Mouse (Mus musculus): ENCODE results near the gene Mogat2. TPM values are rescaled to one million over a fixed set of nuclear protein-coding genes. Genes with fewer than 3 reads are reported as not detected.

Mogat2 gene
- total RNA-seq, 1 experiment: 22.9 TPM

- Histone ChIP-seq H3K4me1 (ENCODE audit: control insufficient read depth in 2 of 2, insufficient read depth in 2 of 2, low read length in 2 of 2, poor library complexity in 1 of 2) (no peaks in the 10 kb centered on the region), H3K4me3 (ENCODE audit: insufficient read depth in 1 of 2, low read depth in 1 of 2, low read length in 2 of 2, poor library complexity in 1 of 2, severe bottlenecking in 1 of 2) (no peak overlapping the region), H3K27ac (ENCODE audit: insufficient read depth, low read depth, low read length, poor library complexity, severe bottlenecking) (no peak overlapping the region), H3K36me3 (ENCODE audit: control insufficient read depth, insufficient read depth, low read length, poor library complexity, severe bottlenecking) (no peaks in the 10 kb centered on the region), H3K9ac (ENCODE audit: insufficient read depth, low read depth, low read length, poor library complexity, severe bottlenecking) (no peak overlapping the region), H3K9me3 (ENCODE audit: control insufficient read depth, insufficient read depth, low read depth, low read length) (no peaks in the 10 kb centered on the region)
- no peak for DNase-seq (ENCODE audit: low read depth, low spot score)
- TF ChIP-seq MAFK (IDR thresholded peaks at IDR 0.05; ENCODE audit: insufficient read depth, low read depth, low read length) (no peak), HCFC1 (IDR thresholded peaks at IDR 0.05; ENCODE audit: borderline replicate concordance, insufficient read depth, low read length) (no peak), ZC3H11A (IDR thresholded peaks at IDR 0.05; ENCODE audit: borderline replicate concordance, low read depth, low read length) (no peak), CHD2 (IDR thresholded peaks at IDR 0.05; ENCODE audit: low read depth, low read length) (no peak), ZNF384 (IDR thresholded peaks at IDR 0.05; ENCODE audit: low read depth, low read length) (no peak)
- in situ Hi-C loops (cut with MboI; ENCODE audit: low sequenced_read_pairs in 2 of 2, unreplicated experiment in 2 of 2): no loop called here
Observed at GRCm38 (mm10) chr7:99179271-99179670, 59.1 kb downstream of the Mogat2 start.

GRCm38 (mm10) chr7:99177386-99177785 lies 61.0 kb downstream of the Mogat2 start:
- TF ChIP-seq ZC3H11A (IDR thresholded peaks at IDR 0.05; ENCODE audit: borderline replicate concordance, low read depth, low read length) (no peak), ZNF384 (IDR thresholded peaks at IDR 0.05; ENCODE audit: low read depth, low read length) (no peak), MAFK (IDR thresholded peaks at IDR 0.05; ENCODE audit: insufficient read depth, low read depth, low read length) (no peak), CHD2 (IDR thresholded peaks at IDR 0.05; ENCODE audit: low read depth, low read length) (no peak), HCFC1 (IDR thresholded peaks at IDR 0.05; ENCODE audit: borderline replicate concordance, insufficient read depth, low read length) (no peak)

GRCm38 (mm10) chr7:99175666-99176065 lies 62.8 kb downstream of the Mogat2 start:
- Histone ChIP-seq H3K4me1 (ENCODE audit: control insufficient read depth in 2 of 2, insufficient read depth in 2 of 2, low read length in 2 of 2, poor library complexity in 1 of 2) (peaks cover 0 to 5% of the 10 kb centered on the region in 2 experiments; a peak in 1 of 4 replicates), H3K36me3 (ENCODE audit: control insufficient read depth, insufficient read depth, low read length, poor library complexity, severe bottlenecking) (no peaks in the 10 kb centered on the region), H3K27ac (ENCODE audit: insufficient read depth, low read depth, low read length, poor library complexity, severe bottlenecking) (no peak overlapping the region), H3K9me3 (ENCODE audit: control insufficient read depth, insufficient read depth, low read depth, low read length) (no peaks in the 10 kb centered on the region), H3K9ac (ENCODE audit: insufficient read depth, low read depth, low read length, poor library complexity, severe bottlenecking) (no peak overlapping the region), H3K4me3 (ENCODE audit: insufficient read depth in 1 of 2, low read depth in 1 of 2, low read length in 2 of 2, poor library complexity in 1 of 2, severe bottlenecking in 1 of 2) (no peak overlapping the region)
- in situ Hi-C loops (cut with MboI; ENCODE audit: low sequenced_read_pairs in 2 of 2, unreplicated experiment in 2 of 2): no loop called here
- DNase-seq (ENCODE audit: low read depth, low spot score): no peak
- TF ChIP-seq ZNF384 (IDR thresholded peaks at IDR 0.05; ENCODE audit: low read depth, low read length) (no peak), ZC3H11A (IDR thresholded peaks at IDR 0.05; ENCODE audit: borderline replicate concordance, low read depth, low read length) (no peak), HCFC1 (IDR thresholded peaks at IDR 0.05; ENCODE audit: borderline replicate concordance, insufficient read depth, low read length) (no peak), CHD2 (IDR thresholded peaks at IDR 0.05; ENCODE audit: low read depth, low read length) (no peak), MAFK (IDR thresholded peaks at IDR 0.05; ENCODE audit: insufficient read depth, low read depth, low read length) (no peak)

More at GRCm38 (mm10) chr7:99177386-99177785, 61.0 kb downstream of the Mogat2 start:
- Histone ChIP-seq H3K4me3 (ENCODE audit: insufficient read depth in 1 of 2, low read depth in 1 of 2, low read length in 2 of 2, poor library complexity in 1 of 2, severe bottlenecking in 1 of 2) (no peak overlapping the region), H3K27ac (ENCODE audit: insufficient read depth, low read depth, low read length, poor library complexity, severe bottlenecking) (no peak overlapping the region), H3K4me1 (ENCODE audit: control insufficient read depth in 2 of 2, insufficient read depth in 2 of 2, low read length in 2 of 2, poor library complexity in 1 of 2) (no peaks in the 10 kb centered on the region), H3K36me3 (ENCODE audit: control insufficient read depth, insufficient read depth, low read length, poor library complexity, severe bottlenecking) (no peaks in the 10 kb centered on the region), H3K9ac (ENCODE audit: insufficient read depth, low read depth, low read length, poor library complexity, severe bottlenecking) (no peak overlapping the region), H3K9me3 (ENCODE audit: control insufficient read depth, insufficient read depth, low read depth, low read length) (no peaks in the 10 kb centered on the region)
- in situ Hi-C loops (cut with MboI; ENCODE audit: low sequenced_read_pairs in 2 of 2, unreplicated experiment in 2 of 2): no loop called here
- DNase-seq (ENCODE audit: low read depth, low spot score): no peak

GRCm38 (mm10) chr7:99175118-99175517 lies 63.3 kb downstream of the Mogat2 start:
- Histone ChIP-seq H3K4me1 (ENCODE audit: control insufficient read depth in 2 of 2, insufficient read depth in 2 of 2, low read length in 2 of 2, poor library complexity in 1 of 2) (peaks cover 0 to 5% of the 10 kb centered on the region in 2 experiments; a peak in 1 of 4 replicates), H3K4me3 (ENCODE audit: insufficient read depth in 1 of 2, low read depth in 1 of 2, low read length in 2 of 2, poor library complexity in 1 of 2, severe bottlenecking in 1 of 2) (no peak overlapping the region), H3K27ac (ENCODE audit: insufficient read depth, low read depth, low read length, poor library complexity, severe bottlenecking) (no peak overlapping the region), H3K36me3 (ENCODE audit: control insufficient read depth, insufficient read depth, low read length, poor library complexity, severe bottlenecking) (no peaks in the 10 kb centered on the region), H3K9ac (ENCODE audit: insufficient read depth, low read depth, low read length, poor library complexity, severe bottlenecking) (no peak overlapping the region), H3K9me3 (ENCODE audit: control insufficient read depth, insufficient read depth, low read depth, low read length) (no peaks in the 10 kb centered on the region)
- TF ChIP-seq ZC3H11A (IDR thresholded peaks at IDR 0.05; ENCODE audit: borderline replicate concordance, low read depth, low read length): no peak
- no peak for TF ChIP-seq MAFK (IDR thresholded peaks at IDR 0.05; ENCODE audit: insufficient read depth, low read depth, low read length)
- TF ChIP-seq HCFC1 (IDR thresholded peaks at IDR 0.05; ENCODE audit: borderline replicate concordance, insufficient read depth, low read length): no peak
- no peak for TF ChIP-seq ZNF384 (IDR thresholded peaks at IDR 0.05; ENCODE audit: low read depth, low read length)
- no peak for TF ChIP-seq CHD2 (IDR thresholded peaks at IDR 0.05; ENCODE audit: low read depth, low read length)
- no peak for DNase-seq (ENCODE audit: low read depth, low spot score)
- in situ Hi-C loops (cut with MboI; ENCODE audit: low sequenced_read_pairs in 2 of 2, unreplicated experiment in 2 of 2): no loop called here

GRCm38 (mm10) chr7:99174006-99174405 lies 64.4 kb downstream of the Mogat2 start:
- Histone ChIP-seq H3K27ac (ENCODE audit: insufficient read depth, low read depth, low read length, poor library complexity, severe bottlenecking) (no peak overlapping the region), H3K9ac (ENCODE audit: insufficient read depth, low read depth, low read length, poor library complexity, severe bottlenecking) (no peak overlapping the region), H3K9me3 (ENCODE audit: control insufficient read depth, insufficient read depth, low read depth, low read length) (no peaks in the 10 kb centered on the region), H3K36me3 (ENCODE audit: control insufficient read depth, insufficient read depth, low read length, poor library complexity, severe bottlenecking) (no peaks in the 10 kb centered on the region), H3K4me1 (ENCODE audit: control insufficient read depth in 2 of 2, insufficient read depth in 2 of 2, low read length in 2 of 2, poor library complexity in 1 of 2) (peaks cover 0 to 5% of the 10 kb centered on the region in 2 experiments; a peak in 1 of 4 replicates), H3K4me3 (ENCODE audit: insufficient read depth in 1 of 2, low read depth in 1 of 2, low read length in 2 of 2, poor library complexity in 1 of 2, severe bottlenecking in 1 of 2) (no peak overlapping the region)
- in situ Hi-C loops (cut with MboI; ENCODE audit: low sequenced_read_pairs in 2 of 2, unreplicated experiment in 2 of 2): no loop called here
- no peak for DNase-seq (ENCODE audit: low read depth, low spot score)
- TF ChIP-seq CHD2 (IDR thresholded peaks at IDR 0.05; ENCODE audit: low read depth, low read length) (no peak), ZC3H11A (IDR thresholded peaks at IDR 0.05; ENCODE audit: borderline replicate concordance, low read depth, low read length) (no peak), MAFK (IDR thresholded peaks at IDR 0.05; ENCODE audit: insufficient read depth, low read depth, low read length) (no peak), ZNF384 (IDR thresholded peaks at IDR 0.05; ENCODE audit: low read depth, low read length) (no peak), HCFC1 (IDR thresholded peaks at IDR 0.05; ENCODE audit: borderline replicate concordance, insufficient read depth, low read length) (no peak)
